Mouse (Mus musculus): ENCODE data around the gene Aicda. TPM values are rescaled to one million over a fixed set of nuclear protein-coding genes. Genes with fewer than 3 reads are reported as not detected.

Gene Aicda
- polyA plus RNA-seq, 1 experiment from 2014 or later = not detected

DNA sequence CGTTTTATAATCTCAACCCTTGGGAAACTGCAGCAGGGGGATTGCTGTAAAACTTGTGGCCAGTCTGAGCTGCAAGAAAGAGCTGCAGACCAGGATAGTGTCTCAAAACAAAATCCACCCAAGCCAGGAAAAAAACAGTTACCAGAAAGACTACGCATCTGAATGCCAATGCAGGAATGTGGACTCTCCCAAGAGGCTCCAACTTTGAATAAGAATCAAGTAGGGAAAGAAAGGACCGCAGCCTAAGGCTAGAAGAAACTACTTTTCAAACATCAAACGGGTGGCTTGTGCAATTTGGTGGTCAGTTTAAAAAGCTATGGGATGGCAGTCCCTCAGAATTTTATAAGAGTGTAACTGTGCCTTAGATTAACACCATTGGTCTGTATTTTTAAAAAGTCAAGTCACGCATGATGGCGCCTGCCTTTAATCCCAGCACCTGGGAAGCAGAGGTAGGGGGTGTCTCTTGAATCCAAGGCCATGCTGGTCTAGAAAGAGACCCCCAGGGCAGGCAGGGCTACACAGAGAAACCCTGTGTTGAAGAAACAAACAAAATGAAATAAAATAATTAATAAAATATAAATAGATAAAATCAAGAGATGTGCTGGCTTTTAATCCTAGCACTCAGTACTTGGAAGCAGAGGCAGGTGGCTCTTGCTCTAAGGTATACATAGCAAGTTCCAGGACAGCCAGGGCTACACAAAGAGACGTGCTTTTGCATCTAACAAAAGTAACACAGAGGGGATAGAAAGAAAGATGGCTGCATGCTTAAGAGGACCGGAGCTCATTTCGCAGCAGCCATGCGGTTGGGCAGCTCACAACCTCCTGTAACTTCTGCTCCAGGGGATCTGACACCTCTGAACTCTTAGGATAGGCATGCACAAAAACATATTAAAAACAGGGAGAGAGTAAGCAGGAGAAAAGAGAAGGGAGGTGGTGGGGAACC is 55.1 kb downstream of the Aicda start:
- H3K36me3 ChIP-seq = no peaks in the 10 kb centered on the region
- no peak overlapping the region for H3K27ac ChIP-seq
- H3K27me3 ChIP-seq (ENCODE audit: insufficient read depth, poor library complexity, severe bottlenecking) = no peaks in the 10 kb centered on the region
- 72% methylated on average over 10 of the region's 10 CpGs for WGBS
- peaks cover 6% of the 10 kb centered on the region for H3K4me1 ChIP-seq
- DNase-seq (ENCODE audit: low spot score) = no peak
- no peak overlapping the region for H3K4me3 ChIP-seq
- no peaks in the 10 kb centered on the region for H3K9me3 ChIP-seq

DNA sequence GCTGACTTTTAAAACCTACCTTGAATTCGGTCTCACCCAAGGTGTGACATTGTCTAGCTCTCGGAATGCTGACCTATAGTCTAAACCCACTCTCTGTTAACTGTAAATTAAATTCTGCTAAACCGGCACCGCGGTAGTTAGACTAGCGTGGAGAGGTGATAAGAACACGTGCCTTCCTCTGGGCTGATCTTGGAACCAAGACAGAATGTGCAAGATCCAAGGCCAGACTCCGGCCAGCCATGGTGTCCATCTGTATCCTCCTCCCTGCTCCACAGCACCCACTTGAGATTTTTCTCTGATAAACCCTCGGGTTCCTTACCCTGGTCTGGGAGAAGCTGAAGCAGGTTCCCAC is 55.8 kb downstream of the Aicda start:
- Histone ChIP-seq H3K27me3 (ENCODE audit: insufficient read depth, poor library complexity, severe bottlenecking) (no peaks in the 10 kb centered on the region), H3K4me3 (peak overlapping the region; percentile 16), H3K4me1 (peaks cover 6% of the 10 kb centered on the region), H3K36me3 (no peaks in the 10 kb centered on the region), H3K27ac (no peak overlapping the region), H3K9me3 (no peaks in the 10 kb centered on the region)
- 30% methylated on average over 9 of the region's 9 CpGs for WGBS
- no peak for DNase-seq (ENCODE audit: low spot score)

DNA sequence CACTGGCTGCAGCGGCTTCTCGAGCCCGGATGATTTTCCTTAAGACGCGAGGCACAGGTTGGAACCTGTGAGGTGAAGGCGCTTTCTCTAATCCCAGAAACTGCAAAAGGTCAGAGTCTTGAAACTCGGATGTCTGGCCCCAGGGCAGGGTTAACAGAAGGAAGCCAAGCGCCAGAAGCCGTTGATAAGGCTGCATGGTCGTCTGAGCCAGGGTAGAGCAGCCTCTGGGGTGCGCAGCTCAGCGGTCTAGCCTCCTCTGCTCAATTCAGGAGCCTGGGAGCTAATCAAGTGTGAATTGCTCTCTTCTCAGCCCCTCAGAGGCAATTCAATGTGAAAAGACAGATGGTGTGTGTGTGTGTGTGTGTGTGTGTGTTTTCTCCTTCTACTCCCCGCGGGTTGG is 56.2 kb downstream of the Aicda start, which contains the start of gene Gdf3:
TSS of gene Gdf3 (minus strand) at position 317 of the 400 bp plus-strand sequence.
- H3K27ac ChIP-seq = no peak within 1 kb of the TSS
- H3K27me3 ChIP-seq (ENCODE audit: insufficient read depth, poor library complexity, severe bottlenecking) = no peaks in the 10 kb centered on the region
- H3K4me3 ChIP-seq = peak within 1 kb of the TSS; percentile 16
- H3K9me3 ChIP-seq = no peaks in the 10 kb centered on the region
- H3K4me1 ChIP-seq = peaks cover 6% of the 10 kb centered on the region
- 13% methylated on average over 14 of the region's 14 CpGs for WGBS
- no peak for DNase-seq (ENCODE audit: low spot score)
- no peaks in the 10 kb centered on the region for H3K36me3 ChIP-seq

DNA sequence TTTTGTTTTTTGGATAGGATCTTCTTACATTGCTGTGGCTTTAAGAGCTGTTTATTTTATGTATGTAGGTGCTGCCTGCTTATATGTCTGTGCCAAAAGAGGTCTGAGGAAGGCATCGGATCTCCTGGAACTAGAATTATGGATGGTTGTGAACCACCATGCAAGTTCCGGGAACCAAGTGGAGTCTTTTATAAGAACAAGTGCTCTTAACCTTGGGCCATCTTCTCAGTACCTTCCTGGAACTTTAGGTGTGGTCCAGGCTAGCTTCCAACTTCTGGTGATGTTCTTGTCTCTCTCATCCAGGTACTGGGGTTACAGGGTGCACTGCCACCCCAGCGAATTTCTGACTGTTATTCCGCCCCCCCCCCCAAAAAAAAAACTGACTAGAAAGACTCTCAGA is 58.8 kb downstream of the Aicda start:
- no peaks in the 10 kb centered on the region for H3K27me3 ChIP-seq (ENCODE audit: insufficient read depth, poor library complexity, severe bottlenecking)
- H3K4me1 ChIP-seq = peaks cover 6% of the 10 kb centered on the region
- H3K4me3 ChIP-seq = no peak overlapping the region
- no peak for DNase-seq (ENCODE audit: low spot score)
- H3K27ac ChIP-seq = no peak overlapping the region
- H3K36me3 ChIP-seq = no peaks in the 10 kb centered on the region
- WGBS = 75% methylated on average over 4 of the region's 4 CpGs
- H3K9me3 ChIP-seq = no peaks in the 10 kb centered on the region

Other genes with a start within 250 kb of the Aicda start
- 98.0 and 102 TPM in 2 replicates for gene M6pr, start 245.1 kb upstream of the Aicda start, polyA plus RNA-seq (2016; fragmentation: Nextera tagmentation; extraction: Ambion mirVana)
- 15.9 and 21.8 TPM in 2 replicates for gene Phc1, start 213.2 kb upstream of the Aicda start, polyA plus RNA-seq (2016; fragmentation: Nextera tagmentation; extraction: Ambion mirVana)
- 10.0 and 20.4 TPM in 2 replicates for gene Rimklb, start 55.0 kb upstream of the Aicda start, polyA plus RNA-seq (2016; fragmentation: Nextera tagmentation; extraction: Ambion mirVana)
- gene Mfap5, start 48.0 kb upstream of the Aicda start, polyA plus RNA-seq (2016; fragmentation: Nextera tagmentation; extraction: Ambion mirVana) = 1.6 and 2.3 TPM in 2 replicates
- gene Apobec1, start 48.6 kb downstream of the Aicda start, polyA plus RNA-seq (2016; fragmentation: Nextera tagmentation; extraction: Ambion mirVana) = 0.43 and 0.64 TPM in 2 replicates
- gene Gdf3, start 56.3 kb downstream of the Aicda start, polyA plus RNA-seq (2016; fragmentation: Nextera tagmentation; extraction: Ambion mirVana) = 0.06 and 1.1 TPM in 2 replicates
- not detected in 2 replicates for gene Dppa3, start 72.6 kb downstream of the Aicda start, polyA plus RNA-seq (2016; fragmentation: Nextera tagmentation; extraction: Ambion mirVana)
- gene Nanog, start 153.7 kb downstream of the Aicda start, polyA plus RNA-seq (2016; fragmentation: Nextera tagmentation; extraction: Ambion mirVana) = 0.20 and 0.57 TPM in 2 replicates
- gene Slc2a3, start 247.8 kb downstream of the Aicda start, polyA plus RNA-seq (2016; fragmentation: Nextera tagmentation; extraction: Ambion mirVana) = 55.8 and 85.3 TPM in 2 replicates

Data from heart, embryonic 10.5 days (tissue).